15 mouse cellular contexts compared by ENCODE assay signal in the genomic region with DNA sequence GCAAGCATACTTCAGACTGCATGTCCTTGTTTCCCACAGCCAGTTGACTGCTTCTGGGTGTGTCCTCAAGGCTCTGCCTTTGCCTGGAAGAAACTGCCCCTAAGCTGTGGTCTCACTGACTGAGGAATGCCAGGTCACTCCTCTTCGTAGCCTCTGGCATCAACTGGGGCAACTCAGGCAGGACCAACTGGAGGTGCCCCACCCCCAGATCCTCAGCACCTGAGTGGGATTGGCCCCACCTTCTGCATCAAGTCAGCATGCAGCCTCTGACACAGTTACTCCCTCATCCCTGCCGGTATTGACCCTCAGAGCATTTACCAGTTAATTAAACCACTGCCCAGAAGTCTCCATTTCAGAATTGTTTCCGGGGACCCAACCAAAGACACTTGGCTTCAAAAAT. TPM values are rescaled to one million over a fixed set of nuclear protein-coding genes. Genes with fewer than 3 reads are reported as not detected.
A peak's percentile ranks its signal among the peaks of the same experiment; 100 is the strongest.
DNase-seq lines count a peak whose midpoint lies in the region; ATAC-seq and TF ChIP-seq lines count a peak whose summit lies in the region.
"Had no signal": no experiment of that assay in that cellular context is flagged by ENCODE, and none has a peak within 500 bp of the region (broad histone marks: within the 10 kb centered on the region; RNA-seq: fewer than 3 reads in every experiment).

No protein-coding gene starts in this region.

- WGBS in liver, embryonic 15.5 days (ENCODE audit: insufficient replicate concordance), result 39% methylated on average over 3 of the region's 3 CpGs
- WGBS in macrophage (ENCODE audit: missing documents), result 16% methylated on average over 3 of the region's 3 CpGs

- H3K79me2 ChIP-seq in macrophage (ENCODE audit: inconsistent target), result no peaks in the 10 kb centered on the region

- H3K27ac ChIP-seq in liver, embryonic 15.5 days (replicated peaks), result peak overlapping the region; percentile 7
- peak overlapping the region; percentile 87 for H3K27ac ChIP-seq in bone marrow macrophage, adult 2 months (ENCODE audit: insufficient read depth, low read depth, low read length)
- peak overlapping the region; percentile 89 for H3K27ac ChIP-seq in macrophage
- H3K27ac ChIP-seq: heart, adult 2 months; kidney, embryonic 15.5 days; limb, embryonic 10.5 days; neural tube, embryonic 13.5 days had no signal

- H3K9me3 ChIP-seq in liver, embryonic 15.5 days (replicated peaks), result no peaks in the 10 kb centered on the region
- H3K9me3 ChIP-seq: kidney, embryonic 15.5 days; limb, embryonic 10.5 days; neural tube, embryonic 13.5 days had no signal

- no peak overlapping the region for H3K4me3 ChIP-seq in liver, embryonic 15.5 days (replicated peaks)
- no peak overlapping the region for H3K4me3 ChIP-seq in bone marrow macrophage, adult 2 months (ENCODE audit: insufficient read depth, low read length)
- no peak overlapping the region for H3K4me3 ChIP-seq in macrophage (ENCODE audit: inconsistent target)
- H3K4me3 ChIP-seq: heart, adult 2 months; kidney, embryonic 15.5 days; limb, embryonic 10.5 days; neural tube, embryonic 13.5 days had no signal

- peaks cover 3% of the 10 kb centered on the region for H3K4me1 ChIP-seq in liver, embryonic 15.5 days (replicated peaks)
- peaks cover 21% of the 10 kb centered on the region for H3K4me1 ChIP-seq in bone marrow macrophage, adult 2 months (ENCODE audit: control insufficient read depth, insufficient read depth, low read length)
- H3K4me1 ChIP-seq: kidney, embryonic 15.5 days; limb, embryonic 10.5 days; neural tube, embryonic 13.5 days had no signal

- no peak for TF ChIP-seq CTCF in bone marrow macrophage, adult 2 months (IDR thresholded peaks at IDR 0.05; ENCODE audit: low read depth, low read length)

- ATAC-seq in liver, embryonic 15.5 days (ENCODE audit: insufficient read depth), result no peak

- H3K36me3 ChIP-seq in liver, embryonic 15.5 days (replicated peaks), result no peaks in the 10 kb centered on the region
- no peaks in the 10 kb centered on the region for H3K36me3 ChIP-seq in macrophage (ENCODE audit: inconsistent target)
- H3K36me3 ChIP-seq: kidney, embryonic 15.5 days; limb, embryonic 10.5 days; neural tube, embryonic 13.5 days had no signal

- no peak for DNase-seq in liver
- DNase-seq in thymus, postnatal 14 days, result peak; percentile 71
- no peak for DNase-seq in layer of hippocampus, adult 9-10 months (ENCODE audit: low spot score)
- no peak for DNase-seq in gastrocnemius, postnatal 10 days
- DNase-seq: cerebellum, adult 11 months had no signal

- H3K27me3 ChIP-seq in liver, embryonic 15.5 days, result no peaks in the 10 kb centered on the region
- H3K27me3 ChIP-seq: kidney, embryonic 15.5 days; neural tube, embryonic 13.5 days had no signal

- no peak overlapping the region for H3K4me2 ChIP-seq in liver, embryonic 15.5 days
- H3K4me2 ChIP-seq: neural tube, embryonic 13.5 days had no signal

- no peak for TF ChIP-seq POLR2A in bone marrow macrophage, adult 2 months (IDR thresholded peaks at IDR 0.05; ENCODE audit: borderline replicate concordance, low read depth, low read length)

- H3K9ac ChIP-seq in liver, embryonic 15.5 days, result no peak overlapping the region
- H3K9ac ChIP-seq: kidney, embryonic 15.5 days; neural tube, embryonic 13.5 days had no signal

RNA-seq across cellular contexts. Expression of a gene that starts 21.1 kb away (rescaled TPM):
- polyA plus RNA-seq in liver, embryonic 15.5 days (2015; fragmentation: Nextera tagmentation; extraction: Ambion mirVana), result 0.05 and 0.07 TPM in 2 replicates
- not detected in 2 replicates for polyA plus RNA-seq in bone marrow macrophage, adult 2 months (2012; ENCODE audit: insufficient read depth, insufficient read length, missing spikeins)
- not detected for total RNA-seq in macrophage (2018; cell fraction: chromatin; rRNA removed)
- not detected for total RNA-seq in macrophage (2018; cell fraction: cytosol; rRNA removed)
- not detected for total RNA-seq in macrophage (2018; cell fraction: nucleus; rRNA removed)
- polyA plus RNA-seq in macrophage (2018), result not detected in 3 replicates
- total RNA-seq in gastrocnemius, postnatal 10 days (2021), result not detected
- total RNA-seq: heart, adult 2 months; heart, postnatal 4 days; layer of hippocampus, postnatal 10 days had no signal
- polyA plus RNA-seq: forebrain, embryonic 11.5 days; heart, adult 2 months; neural tube, embryonic 13.5 days had no signal

Comparison
In these comparisons a context has a peak if more than half of its experiments do, and no peak if none do; other contexts are left out.
1. H3K27ac ChIP-seq: peak in every context shown above with its lines; median percentile 89 in macrophage; 87 in bone marrow macrophage, adult 2 months; 7 in liver, embryonic 15.5 days.